Mouse (Mus musculus) hindbrain, embryonic 12.5 days (tissue): ENCODE data around the gene Cbarp. TPM values are rescaled to one million over a fixed set of nuclear protein-coding genes. Genes with fewer than 3 reads are reported as not detected.
A peak's percentile ranks its signal among the peaks of the same experiment; 100 is the strongest.

Source experiments
- ATAC-seq: fragments of 200-750 bp; cut with Nextera tagmentation; 2 replicates; pipeline ENCODE4 v1.8.0; 2017; ENCODE audit warnings: moderate TSS enrichment; ENCODE audit not compliant: low FRiP score
- H3K27ac ChIP-seq: fragments of 300-500 bp; sonication (generic); 2 replicates; pipeline ENCODE4 v1.5.1; 2016; ENCODE audit warnings: mild to moderate bottlenecking
- H3K27me3 ChIP-seq: fragments of 300-500 bp; sonication (generic); 2 replicates; pipeline ENCODE4 v1.6.1; 2016; ENCODE audit warnings: mild to moderate bottlenecking
- H3K36me3 ChIP-seq: fragments of 300-500 bp; sonication (generic); 2 replicates; pipeline ENCODE4 v1.6.1; 2016; ENCODE audit warnings: mild to moderate bottlenecking
- H3K4me1 ChIP-seq: fragments of 300-500 bp; sonication (generic); 2 replicates; pipeline ENCODE4 v1.6.1; 2016
- H3K4me2 ChIP-seq: fragments of 300-500 bp; sonication (generic); replicated peaks from 2 replicates; pipeline ENCODE4 v1.6.1; 2016; ENCODE audit warnings: mild to moderate bottlenecking
- H3K4me3 ChIP-seq: fragments of 300-500 bp; sonication (generic); 2 replicates; pipeline ENCODE4 v1.5.1; 2016; ENCODE audit warnings: mild to moderate bottlenecking
- H3K9ac ChIP-seq: fragments of 300-500 bp; sonication (generic); 2 replicates; pipeline ENCODE4 v1.6.1; 2016; ENCODE audit warnings: mild to moderate bottlenecking, moderate library complexity
- H3K9me3 ChIP-seq: fragments of 300-500 bp; sonication (generic); replicated peaks from 2 replicates; pipeline ENCODE4 v1.6.1; 2016; ENCODE audit warnings: mild to moderate bottlenecking
- WGBS: fragments of 180-500 bp; shearing (Covaris S2); methylation state at CpG from one replicate; pipeline ENCODE4 v1.1.7; 2016; 5-methylcytosine and 5-hydroxymethylcytosine counted together
- polyA plus RNA-seq: library from polyadenylated mRNA; unstranded; fragments of >200 nt; fragmentation: Nextera tagmentation; extraction: Ambion mirVana; gene quantifications from 2 replicates; pipeline ENCODE4 v1.2.1, GENCODE M21; 2016

The Cbarp gene
- polyA plus RNA-seq, 1 experiment from 2014 or later = 18.4 TPM

- 95% methylated on average over 8 of the region's 8 CpGs for WGBS
- Histone ChIP-seq H3K27me3 (peaks cover 9% of the 10 kb centered on the region; the same call in 1 of the 2 replicates), H3K4me1 (peaks cover 16% of the 10 kb centered on the region), H3K9ac (0 out of 2 replicates have a peak overlapping the region, but pooled peaks have one; percentile 20), H3K4me3 (no peak overlapping the region), H3K27ac (no peak overlapping the region; the same call in 1 of the 2 replicates), H3K36me3 (peaks cover 91% of the 10 kb centered on the region), H3K9me3 (no peaks in the 10 kb centered on the region), H3K4me2 (no peak overlapping the region)
- ATAC-seq = no peak
Observed at GRCm38 (mm10) chr10:80127920-80128319, 12.7 kb downstream of the Cbarp start.

DNA sequence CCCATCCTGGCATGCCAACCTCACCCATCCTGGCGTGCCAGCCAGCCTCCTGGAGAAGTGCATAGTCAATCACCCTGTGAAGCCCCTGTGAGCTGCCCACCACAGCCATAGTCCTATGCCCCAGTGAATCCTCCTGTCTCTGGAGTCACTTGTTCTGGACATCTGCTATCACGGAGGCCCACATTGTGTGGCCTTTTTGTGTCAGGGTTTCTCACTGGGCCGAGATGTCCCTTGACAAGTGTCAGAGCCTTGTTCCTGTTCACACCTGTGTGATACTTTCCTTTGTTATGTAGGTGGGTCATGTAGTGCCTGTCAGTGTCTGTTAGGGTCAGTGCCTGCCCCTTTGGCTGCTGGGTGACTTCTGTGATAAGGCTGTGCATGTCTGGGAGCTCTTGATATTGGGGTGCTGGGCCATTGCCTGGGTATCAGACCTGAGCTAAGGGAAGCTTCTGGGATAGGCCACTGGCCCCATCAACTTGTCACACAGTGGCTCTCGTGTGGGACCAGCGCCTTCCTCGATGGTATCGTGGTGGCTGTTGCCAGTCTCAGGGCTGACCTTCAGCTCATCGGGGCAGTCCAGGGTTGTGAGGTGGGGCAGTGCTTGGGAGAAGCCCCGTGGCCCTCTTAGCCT, 16.6 kb downstream of the Cbarp start:
- Histone ChIP-seq H3K27ac (no peak overlapping the region), H3K4me3 (no peak overlapping the region), H3K36me3 (peaks cover 84% of the 10 kb centered on the region), H3K9ac (no peak overlapping the region), H3K27me3 (no peaks in the 10 kb centered on the region), H3K4me2 (no peak overlapping the region), H3K9me3 (no peaks in the 10 kb centered on the region), H3K4me1 (peaks cover 9% of the 10 kb centered on the region)
- 92% methylated on average over 9 of the region's 9 CpGs for WGBS
- ATAC-seq = no peak

GRCm38 (mm10) chr10:80121639-80122038, 19.0 kb downstream of the Cbarp start:
- peaks cover 71% of the 10 kb centered on the region for H3K36me3 ChIP-seq
- H3K4me1 ChIP-seq = peaks cover 33% of the 10 kb centered on the region
- H3K9ac ChIP-seq = no peak overlapping the region
- 95% methylated on average over 2 of the region's 2 CpGs for WGBS
- no peak overlapping the region for H3K4me3 ChIP-seq
- no peaks in the 10 kb centered on the region for H3K9me3 ChIP-seq
- no peak overlapping the region for H3K4me2 ChIP-seq
- ATAC-seq = no peak
- no peak overlapping the region for H3K27ac ChIP-seq
- H3K27me3 ChIP-seq = no peaks in the 10 kb centered on the region

GRCm38 (mm10) chr10:80120146-80120545, 20.5 kb downstream of the Cbarp start:
- no peak overlapping the region for H3K27ac ChIP-seq
- peaks cover 56% of the 10 kb centered on the region for H3K36me3 ChIP-seq
- H3K4me3 ChIP-seq = no peak overlapping the region
- H3K9me3 ChIP-seq = no peaks in the 10 kb centered on the region
- WGBS = 82% methylated on average over 2 of the region's 2 CpGs
- H3K9ac ChIP-seq = no peak overlapping the region
- no peak for ATAC-seq
- H3K4me2 ChIP-seq = no peak overlapping the region
- no peaks in the 10 kb centered on the region for H3K27me3 ChIP-seq
- H3K4me1 ChIP-seq = peaks cover 33% of the 10 kb centered on the region

- Histone ChIP-seq H3K9me3 (no peaks in the 10 kb centered on the region), H3K4me1 (peaks cover 38% of the 10 kb centered on the region), H3K36me3 (peaks cover 40% of the 10 kb centered on the region), H3K4me2 (peak overlapping the region; percentile 99), H3K27me3 (no peaks in the 10 kb centered on the region), H3K4me3 (peak overlapping the region; percentile 94), H3K27ac (peak overlapping the region; percentile 63; the same call in 1 of the 2 replicates), H3K9ac (peak overlapping the region; percentile 91)
- WGBS = 58% methylated on average over 6 of the region's 6 CpGs
- ATAC-seq = no peak
Observed at GRCm38 (mm10) chr10:80118552-80118951, 22.1 kb downstream of the Cbarp start.

DNA sequence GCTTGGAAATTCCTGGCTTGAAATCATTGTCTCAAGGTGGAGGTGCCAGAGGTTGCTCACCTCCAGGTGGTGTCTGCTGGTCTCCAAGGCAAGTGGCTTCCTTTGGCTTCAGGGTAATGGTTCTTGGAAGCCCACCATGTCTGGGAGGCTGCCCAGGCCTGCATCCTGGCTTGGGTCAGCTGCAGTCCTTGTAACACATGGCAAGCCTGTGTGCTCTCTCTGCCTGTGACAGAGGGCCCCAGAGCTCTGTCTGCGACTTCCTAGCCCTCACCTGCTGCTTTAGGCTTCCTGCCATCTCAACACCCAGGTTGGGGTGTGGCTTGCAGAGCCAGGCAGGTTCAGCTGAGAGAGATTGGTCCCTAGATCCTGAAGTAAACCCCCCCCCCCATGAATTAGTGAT, 22.9 kb downstream of the Cbarp start:
- WGBS = 81% methylated on average over 1 of the region's 1 CpGs
- peak overlapping the region; percentile 99 for H3K4me2 ChIP-seq
- ATAC-seq = no peak
- no peaks in the 10 kb centered on the region for H3K27me3 ChIP-seq
- peaks cover 36% of the 10 kb centered on the region for H3K36me3 ChIP-seq
- peaks cover 38% of the 10 kb centered on the region for H3K4me1 ChIP-seq
- H3K4me3 ChIP-seq = peak overlapping the region; percentile 94
- peak overlapping the region; percentile 91 for H3K9ac ChIP-seq
- H3K9me3 ChIP-seq = no peaks in the 10 kb centered on the region
- H3K27ac ChIP-seq = peak overlapping the region; percentile 50; the same call in 1 of the 2 replicates

GRCm38 (mm10) chr10:80116927-80117691, 23.5 kb downstream of the Cbarp start:
- Histone ChIP-seq H3K9ac (peak overlapping the region; percentile 91), H3K4me2 (peak overlapping the region; percentile 99), H3K9me3 (no peaks in the 10 kb centered on the region), H3K36me3 (peaks cover 34% of the 10 kb centered on the region), H3K27me3 (no peaks in the 10 kb centered on the region), H3K27ac (peak overlapping the region; percentile 50), H3K4me3 (peak overlapping the region; percentile 94), H3K4me1 (peaks cover 38% of the 10 kb centered on the region)
- no peak for ATAC-seq
- WGBS = 7% methylated on average over 30 of the region's 30 CpGs

- peak overlapping the region; percentile 91 for H3K9ac ChIP-seq
- peaks cover 29% of the 10 kb centered on the region for H3K36me3 ChIP-seq
- no peak for ATAC-seq
- peak overlapping the region; percentile 99 for H3K4me2 ChIP-seq
- peak overlapping the region; percentile 94 for H3K4me3 ChIP-seq
- WGBS = under 1% methylated on average over 27 of the region's 27 CpGs
- peaks cover 38% of the 10 kb centered on the region for H3K4me1 ChIP-seq
- H3K9me3 ChIP-seq = no peaks in the 10 kb centered on the region
- H3K27ac ChIP-seq = peak overlapping the region; percentile 79; the same call in 1 of the 2 replicates
- H3K27me3 ChIP-seq = no peaks in the 10 kb centered on the region
Observed at GRCm38 (mm10) chr10:80116563-80116926, 24.1 kb downstream of the Cbarp start.

- Histone ChIP-seq H3K4me3 (peak overlapping the region; percentile 94), H3K4me2 (peak overlapping the region; percentile 99), H3K27ac (peak overlapping the region; percentile 79), H3K27me3 (no peaks in the 10 kb centered on the region), H3K9me3 (no peaks in the 10 kb centered on the region), H3K36me3 (peaks cover 25% of the 10 kb centered on the region), H3K9ac (peak overlapping the region; percentile 91), H3K4me1 (peaks cover 38% of the 10 kb centered on the region)
- peak; percentile 18; the same call in 1 of the 2 replicates for ATAC-seq
- under 1% methylated on average over 57 of the region's 63 CpGs for WGBS
Observed at GRCm38 (mm10) chr10:80115944-80116335, 24.7 kb downstream of the Cbarp start.

DNA sequence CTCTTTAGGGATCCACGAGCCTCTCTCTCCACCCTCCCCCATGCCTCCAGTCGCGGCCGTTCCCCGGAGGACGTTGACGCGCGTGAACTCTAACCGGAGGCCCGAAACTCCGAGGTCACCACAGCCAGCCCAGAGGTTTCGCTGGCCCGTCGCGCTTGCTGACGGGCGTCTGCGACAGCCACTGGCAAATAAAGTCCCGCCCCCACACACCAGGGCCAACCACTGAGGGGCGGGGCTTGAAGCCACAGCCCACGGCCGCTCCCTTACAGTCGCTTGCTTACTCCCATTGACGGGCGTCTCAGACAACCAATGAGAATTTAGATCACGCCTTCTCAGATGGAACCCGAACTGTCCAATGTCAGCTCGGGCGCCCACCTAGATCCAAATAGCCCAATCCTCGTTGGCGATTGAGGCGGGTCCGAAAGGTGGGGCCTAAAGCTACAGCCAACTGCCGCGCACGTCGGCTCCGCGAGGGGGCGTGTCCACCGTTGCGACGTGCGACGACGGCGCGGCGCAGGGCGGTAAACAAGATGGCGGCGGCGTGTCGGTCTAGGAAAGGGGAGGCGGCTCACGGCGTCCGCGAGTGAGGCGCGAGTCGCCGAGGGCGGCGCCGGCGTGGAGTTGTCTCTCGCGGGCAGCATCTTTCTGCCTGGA, 25.2 kb downstream of the Cbarp start, which contains the start of gene Stk11:
TSS of gene Stk11 (plus strand) at position 514 of the 654 bp plus-strand sequence.
- no peaks in the 10 kb centered on the region for H3K27me3 ChIP-seq
- no peaks in the 10 kb centered on the region for H3K9me3 ChIP-seq
- peak within 1 kb of the TSS; percentile 94 for H3K4me3 ChIP-seq
- H3K36me3 ChIP-seq = peaks cover 23% of the 10 kb centered on the region
- peaks cover 38% of the 10 kb centered on the region for H3K4me1 ChIP-seq
- peak; percentile 97 for ATAC-seq
- H3K4me2 ChIP-seq = peak within 1 kb of the TSS; percentile 99
- under 1% methylated on average over 70 of the region's 70 CpGs for WGBS
- peak within 1 kb of the TSS; percentile 91 for H3K9ac ChIP-seq
- H3K27ac ChIP-seq = peak within 1 kb of the TSS; percentile 81

DNA sequence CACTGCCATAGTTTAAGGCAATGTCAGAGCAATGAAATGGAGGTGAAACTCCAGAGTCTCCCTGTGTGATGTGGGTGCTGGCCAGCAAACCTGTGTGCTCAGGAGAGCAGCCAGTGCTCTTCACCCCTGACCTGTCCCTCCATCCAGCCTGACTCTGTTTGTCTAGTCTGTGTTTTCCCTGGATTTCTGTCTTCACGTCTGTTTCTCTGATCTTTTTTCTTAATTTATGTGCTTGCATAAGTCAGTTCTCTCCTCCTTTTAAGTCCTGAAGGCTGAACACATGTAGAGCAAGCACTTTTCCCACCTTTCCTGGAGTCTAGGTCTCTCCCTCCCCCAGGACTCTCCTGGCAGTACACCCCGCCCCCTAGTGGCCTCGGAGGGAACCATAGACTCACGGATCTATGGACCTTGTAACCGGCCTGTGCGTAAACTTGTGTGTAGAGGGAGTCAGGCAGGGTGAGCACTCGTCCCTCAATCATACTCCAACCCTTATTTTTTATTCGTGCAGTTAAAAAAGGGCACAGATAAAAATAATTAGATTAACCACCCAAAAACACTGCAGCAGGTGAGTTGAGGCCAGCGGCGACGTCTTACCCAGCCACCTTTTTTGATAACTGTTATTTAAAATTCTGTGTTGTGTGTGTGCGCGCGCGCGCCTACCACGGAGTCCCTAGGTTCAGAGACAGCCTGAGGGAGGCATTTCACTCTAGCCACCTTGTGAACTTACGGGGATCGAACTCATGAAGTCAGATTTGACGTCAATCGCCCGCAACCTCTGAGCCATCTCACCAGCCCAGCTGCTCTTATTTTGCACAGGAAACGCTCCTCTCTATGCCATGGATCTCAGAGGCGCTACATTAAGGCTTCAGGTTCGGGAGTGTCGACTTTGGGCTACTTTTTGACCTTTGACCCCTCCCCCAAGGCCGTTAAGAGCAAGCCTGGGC, 26.0 kb downstream of the Cbarp start:
- Histone ChIP-seq H3K36me3 (peaks cover 15% of the 10 kb centered on the region), H3K4me1 (peaks cover 33% of the 10 kb centered on the region), H3K9me3 (no peaks in the 10 kb centered on the region), H3K27ac (peak overlapping the region; percentile 81), H3K27me3 (no peaks in the 10 kb centered on the region), H3K4me3 (peak overlapping the region; percentile 94), H3K9ac (peak overlapping the region; percentile 27; the same call in 1 of the 2 replicates), H3K4me2 (peak overlapping the region; percentile 53)
- peak; percentile 39 for ATAC-seq
- WGBS = 3% methylated on average over 27 of the region's 27 CpGs
